Mouse (Mus musculus) left cerebral cortex, postnatal 36 days (tissue): ENCODE measurements around the gene Gm21190. TPM values are rescaled to one million over a fixed set of nuclear protein-coding genes. Genes with fewer than 3 reads are reported as not detected.
"Not testable (repeated sequence)": the region's sequence is repeated elsewhere in the genome, so short reads cannot be mapped to it uniquely, and the experiment has no call there.

Experiments used
- DNase-seq, 2 experiments: peaks; one replicate each; pipeline ENCODE4 v3.0.0; 2021 to 2022; ENCODE audit warnings: low spot score in 2 of 2, mixed read lengths in 1 of 2
- intact Hi-C: fragments of 180-260 bp; cut with DNase I; formaldehyde crosslinking; loops from one replicate; pipeline ENCODE4 v1.15.1; 2025
- total RNA-seq, 2 experiments: library from RNA; stranded (reverse); gene quantifications; 2 replicates each; pipeline ENCODE4 v1.2.3; 2021

The Gm21190 gene
- not detected for total RNA-seq

- DNase-seq, intact Hi-C loops: not testable (repeated sequence)
These were observed at the start of gene Gm21190 for GRCm38 (mm10) chr5:15529122-15529521. Gene Gm21190, minus strand, starts transcription at chr5:15529222.

- intact Hi-C loops, result not testable (repeated sequence)
These were observed 48.0 kb upstream of the Gm21190 start, which contains the start of gene Gm21083 for GRCm38 (mm10) chr5:15577033-15577432. Gene Gm21083, plus strand, starts transcription at chr5:15577333.

GRCm38 (mm10) chr5:15573735-15574134, 44.7 kb upstream of the Gm21190 start:
- DNase-seq, intact Hi-C loops: not testable (repeated sequence)

More at GRCm38 (mm10) chr5:15577033-15577432, 48.0 kb upstream of the Gm21190 start, which contains the start of gene Gm21083:
- not testable (repeated sequence) for DNase-seq

- DNase-seq, intact Hi-C loops: not testable (repeated sequence)
These were observed 32.6 kb upstream of the Gm21190 start for GRCm38 (mm10) chr5:15561425-15562264.

GRCm38 (mm10) chr5:15558654-15559053, 29.6 kb upstream of the Gm21190 start:
- DNase-seq, intact Hi-C loops: not testable (repeated sequence)

GRCm38 (mm10) chr5:15549606-15550005, 20.6 kb upstream of the Gm21190 start:
- intact Hi-C loops, DNase-seq: not testable (repeated sequence)

- intact Hi-C loops, DNase-seq: not testable (repeated sequence)
These were observed 20.1 kb upstream of the Gm21190 start for GRCm38 (mm10) chr5:15549134-15549533.

- DNase-seq, intact Hi-C loops: not testable (repeated sequence)
These were observed 19.6 kb upstream of the Gm21190 start for GRCm38 (mm10) chr5:15548642-15549041.

GRCm38 (mm10) chr5:15522470-15522869, 6.6 kb downstream of the Gm21190 start:
- intact Hi-C loops, DNase-seq: not testable (repeated sequence)

GRCm38 (mm10) chr5:15522028-15522427, 7.0 kb downstream of the Gm21190 start:
- intact Hi-C loops, DNase-seq: not testable (repeated sequence)

- DNase-seq, intact Hi-C loops: not testable (repeated sequence)
These were observed 8.6 kb downstream of the Gm21190 start for GRCm38 (mm10) chr5:15520418-15520817.

- intact Hi-C loops, DNase-seq: not testable (repeated sequence)
These were observed 11.9 kb downstream of the Gm21190 start for GRCm38 (mm10) chr5:15517150-15517549.

GRCm38 (mm10) chr5:15512236-15512635, 16.8 kb downstream of the Gm21190 start:
- intact Hi-C loops, DNase-seq: not testable (repeated sequence)

- DNase-seq, intact Hi-C loops: not testable (repeated sequence)
These were observed 19.1 kb downstream of the Gm21190 start for GRCm38 (mm10) chr5:15509911-15510310.

- DNase-seq, intact Hi-C loops: not testable (repeated sequence)
These were observed 20.3 kb downstream of the Gm21190 start for GRCm38 (mm10) chr5:15508460-15509451.

GRCm38 (mm10) chr5:15507757-15508459, 21.1 kb downstream of the Gm21190 start:
- DNase-seq, intact Hi-C loops: not testable (repeated sequence)

- DNase-seq, result no peak
- intact Hi-C loops, result no loop called here
These were observed 21.8 kb downstream of the Gm21190 start for GRCm38 (mm10) chr5:15507309-15507619.

- DNase-seq, result no peak
- intact Hi-C loops, result no loop called here
These were observed 22.3 kb downstream of the Gm21190 start for GRCm38 (mm10) chr5:15506575-15507308.
